Mouse (Mus musculus): ENCODE measurements at regions not wholly inside any gene's neighbourhood (a gene's known extent, or its start where the extent isn't known, plus 50 kb on each side); places are given as distances from the start of the nearest gene placed in this dataset.

DNA sequence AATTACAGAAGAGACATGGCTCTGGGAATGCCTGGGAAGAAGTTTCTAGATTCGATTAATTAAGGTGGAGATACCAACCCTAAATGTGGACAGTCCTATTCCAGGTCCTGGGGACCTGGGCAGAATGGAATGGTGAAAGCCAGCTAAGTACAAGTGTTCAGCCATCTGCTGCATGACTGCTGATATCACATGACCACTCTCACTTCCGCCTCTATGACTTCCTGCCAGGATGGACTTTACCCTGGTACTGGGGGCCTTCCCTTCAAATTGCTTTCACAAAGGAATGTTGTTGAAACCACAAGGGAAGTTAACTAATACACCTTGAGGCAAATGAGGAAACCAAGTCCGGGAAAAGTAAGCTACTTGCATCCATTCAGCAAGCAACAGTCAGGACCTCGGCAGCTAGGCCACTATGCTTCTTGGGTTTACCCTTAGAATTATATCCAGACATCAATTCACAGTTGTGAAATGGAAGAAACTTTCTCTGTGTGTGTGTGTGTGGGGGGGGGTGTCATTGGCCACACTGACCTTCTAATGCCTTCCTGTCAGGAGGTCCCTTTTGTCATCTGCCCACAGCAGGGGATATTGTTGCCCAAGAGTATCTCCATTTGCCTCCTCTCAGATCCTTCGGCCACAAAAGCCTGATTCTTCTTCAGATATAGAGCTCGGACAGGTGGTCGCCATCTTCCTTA is 330.6 kb downstream of the Nuak1 start:
- TF ChIP-seq CTCF (IDR thresholded peaks at IDR 0.05; ENCODE audit: low read depth), result no peak
- TF ChIP-seq EP300 (optimal IDR thresholded peaks at IDR 0.05), result no peak
